27 mouse cellular contexts compared by ENCODE assay signal in genomic region chr17:30553027-30553937, GRCm38 (mm10). TPM values are rescaled to one million over a fixed set of nuclear protein-coding genes. Genes with fewer than 3 reads are reported as not detected.
DNase-seq lines count a peak whose midpoint lies in the region; ATAC-seq and TF ChIP-seq lines count a peak whose summit lies in the region.
"Had no signal": no experiment of that assay in that cellular context is flagged by ENCODE, and none has a peak within 500 bp of the region (broad histone marks: within the 10 kb centered on the region; RNA-seq: fewer than 3 reads in every experiment).

No protein-coding gene starts in this region.

- H3K4me3 ChIP-seq in C2C12 (ENCODE audit: insufficient read depth, poor library complexity, severe bottlenecking): no peak overlapping the region
- H3K4me3 ChIP-seq: embryonic facial prominence, embryonic 15.5 days; gastrocnemius, adult 2 months; hindbrain, embryonic 10.5 days; hindbrain, embryonic 15.5 days; limb, embryonic 10.5 days; limb, embryonic 15.5 days; lung, embryonic 15.5 days; midbrain, embryonic 12.5 days had no signal

- H3K79me3 ChIP-seq in C2C12 (ENCODE audit: low read depth): no peaks in the 10 kb centered on the region

- peak; percentile 28 to 49 for DNase-seq in kidney, postnatal 4 days
- DNase-seq in kidney, postnatal 14 days: no peak
- peak; percentile 46 for DNase-seq in 3T3-L1 (ENCODE audit: low read depth, low spot score)
- peak; percentile 72 for DNase-seq in adipocyte (ENCODE audit: low spot score)
- DNase-seq in gastrocnemius, postnatal 25 days: no peak
- DNase-seq: adrenal gland, postnatal 14 days; cerebellum, adult 11-12 months; cerebellum, postnatal 10 days; gastrocnemius, adult 2 months; heart, postnatal 14 days; kidney, adult 2 months; kidney, postnatal 36 days; layer of hippocampus, adult 9-11 months; retina, postnatal 1 day; right cerebral cortex, postnatal 14 days; thymus, postnatal 4 days had no signal

- no peak for ATAC-seq in activated CD4-positive, CD25-positive, alpha-beta regulatory T cell, adult 4 months
- ATAC-seq: forebrain, embryonic 16.5 days; inflammation-experienced regulatory T-cells, adult 6 months had no signal

- no peak overlapping the region for H3ac ChIP-seq in C2C12 (ENCODE audit: control insufficient read depth, insufficient read length, low read depth)

- H3K27me3 ChIP-seq in C2C12 (ENCODE audit: control insufficient read depth, insufficient read depth, insufficient read length): no peaks in the 10 kb centered on the region
- H3K27me3 ChIP-seq: embryonic facial prominence, embryonic 15.5 days; hindbrain, embryonic 15.5 days; limb, embryonic 15.5 days; lung, embryonic 15.5 days; midbrain, embryonic 12.5 days had no signal

- no peaks in the 10 kb centered on the region for H3K36me3 ChIP-seq in C2C12 (ENCODE audit: control insufficient read depth, insufficient read depth)
- H3K36me3 ChIP-seq: embryonic facial prominence, embryonic 15.5 days; hindbrain, embryonic 10.5 days; hindbrain, embryonic 15.5 days; limb, embryonic 10.5 days; limb, embryonic 15.5 days; lung, embryonic 15.5 days; midbrain, embryonic 12.5 days had no signal

- no peaks in the 10 kb centered on the region for H3K79me2 ChIP-seq in C2C12 (ENCODE audit: control insufficient read depth, insufficient read depth)

- no peak for TF ChIP-seq CTCF in C2C12 (IDR thresholded peaks at IDR 0.05; ENCODE audit: control insufficient read depth, insufficient read depth, insufficient read length)

TF ChIP-seq in C2C12, 6 proteins besides CTCF, POLR2A, EP300 and RAD21:
- no peak for TF ChIP-seq MYOD1 (IDR thresholded peaks at IDR 0.05; ENCODE audit: control insufficient read depth, insufficient read length, low read depth)
- TF ChIP-seq USF1 (IDR thresholded peaks at IDR 0.05; ENCODE audit: low read depth): peak; percentile 13

RNA-seq across cellular contexts. Expression of gene Btbd9, which starts 23.0 kb away (rescaled TPM):
- polyA plus RNA-seq in C2C12 (2012; fragmentation: generic; extraction: Trizol): 15.3 TPM
- 10 to 100 TPM; 51.2 to 51.6 TPM for polyA plus RNA-seq in activated CD4-positive, CD25-positive, alpha-beta regulatory T cell, adult 4 months (2017; shearing (Covaris generic))
- total RNA-seq in gastrocnemius, postnatal 25 days (2021): 10 to 100 TPM in 1 of 2 experiments, 1 to 10 TPM in 1; 8.0 to 12.4 TPM

Comparison
In these comparisons a context has a peak if more than half of its experiments do, and no peak if none do; other contexts are left out.
1. DNase-seq: peak in kidney, postnatal 4 days (2 of 2), 3T3-L1 (single experiment) and adipocyte (single experiment); none in kidney, postnatal 14 days (single experiment) and gastrocnemius, postnatal 25 days (single experiment).